Mouse (Mus musculus) granulocyte monocyte progenitor cell, adult 5-6 weeks (primary cell): ENCODE results near the gene AI597479. TPM values are rescaled to one million over a fixed set of nuclear protein-coding genes. Genes with fewer than 3 reads are reported as not detected.
"Not testable (repeated sequence)": the region's sequence is repeated elsewhere in the genome, so short reads cannot be mapped to it uniquely, and the experiment has no call there.

Experiments used
- ATAC-seq: replicated peaks from 2 replicates; pipeline ENCODE4 v1.8.0; 2016; ENCODE audit warnings: mild to moderate bottlenecking, moderate TSS enrichment, inconsistent platforms; ENCODE audit not compliant: poor library complexity, severe bottlenecking
- total RNA-seq, 2 experiments: library from RNA; stranded (forward) in 1 of 2; stranded (reverse) in 1 of 2; fragments of 200-712, 200-1000 nt in 1 of 2; fragments of >200 nt in 1 of 2; fragmentation: Nextera tagmentation in 1 of 2; gene quantifications; 2 replicates each; pipeline ENCODE4 v1.2.3; 2014 to 2017

The AI597479 gene
- total RNA-seq, 2 experiments from 2014 or later, result 9.7 to 19.9 TPM

- ATAC-seq, result no peak
Observed at GRCm38 (mm10) chr1:43122616-43123015, 24.1 kb downstream of the AI597479 start.

GRCm38 (mm10) chr1:43124726-43125125, 26.2 kb downstream of the AI597479 start:
- ATAC-seq, result no peak

- no peak for ATAC-seq
Observed at GRCm38 (mm10) chr1:43127196-43127595, 28.7 kb downstream of the AI597479 start.

- ATAC-seq, result no peak
Observed at GRCm38 (mm10) chr1:43127820-43128610, 29.5 kb downstream of the AI597479 start.

- ATAC-seq, result peak; percentile 9
Observed at GRCm38 (mm10) chr1:43130219-43130981, 31.9 kb downstream of the AI597479 start.

- no peak for ATAC-seq
Observed at GRCm38 (mm10) chr1:43131591-43131990, 33.1 kb downstream of the AI597479 start.

GRCm38 (mm10) chr1:43136488-43137029, 38.0 kb downstream of the AI597479 start:
- not testable (repeated sequence) for ATAC-seq

GRCm38 (mm10) chr1:43137334-43137733, 38.8 kb downstream of the AI597479 start:
- ATAC-seq, result no peak

- 0 out of 2 replicates have a peak, but pooled peaks have one; percentile 20 for ATAC-seq
Observed at GRCm38 (mm10) chr1:43138268-43138812, 39.8 kb downstream of the AI597479 start.

GRCm38 (mm10) chr1:43139587-43140266, 41.2 kb downstream of the AI597479 start:
- ATAC-seq, result peak; percentile 96

GRCm38 (mm10) chr1:43141555-43141961, 43.0 kb downstream of the AI597479 start:
- ATAC-seq, result no peak

GRCm38 (mm10) chr1:43142849-43143248, 44.3 kb downstream of the AI597479 start:
- no peak for ATAC-seq

GRCm38 (mm10) chr1:43143284-43143683, 44.8 kb downstream of the AI597479 start:
- ATAC-seq, result no peak

- ATAC-seq, result no peak
Observed at GRCm38 (mm10) chr1:43143791-43144190, 45.3 kb downstream of the AI597479 start.

GRCm38 (mm10) chr1:43144338-43144906, 45.9 kb downstream of the AI597479 start:
- ATAC-seq, result no peak

GRCm38 (mm10) chr1:43145388-43145787, 46.9 kb downstream of the AI597479 start:
- ATAC-seq, result no peak

GRCm38 (mm10) chr1:43147474-43147873, 49.0 kb downstream of the AI597479 start:
- no peak for ATAC-seq

- ATAC-seq, result no peak
Observed at GRCm38 (mm10) chr1:43150225-43150624, 51.7 kb downstream of the AI597479 start.

- ATAC-seq, result no peak
Observed at GRCm38 (mm10) chr1:43152626-43153025, 54.1 kb downstream of the AI597479 start.

- ATAC-seq, result no peak
Observed at GRCm38 (mm10) chr1:43153538-43153937, 55.0 kb downstream of the AI597479 start.
